Mouse (Mus musculus): Measurements from ENCODE around the gene Stx3.

- TF ChIP-seq GATA1 (IDR thresholded peaks at IDR 0.05; ENCODE audit: low read length) (no peak), TAL1 (IDR thresholded peaks at IDR 0.05; ENCODE audit: low read length) (no peak)
Observed at GRCm38 (mm10) chr19:11813136-11813535, 6.1 kb downstream of the Stx3 start.

All from erythroblast, embryonic 14.5 days (primary cell).